Mouse (Mus musculus): ENCODE measurements around the gene Atp5g2.
"Not testable (repeated sequence)": the region's sequence is repeated elsewhere in the genome, so short reads cannot be mapped to it uniquely, and the experiment has no call there.

The Atp5g2 gene

DNA sequence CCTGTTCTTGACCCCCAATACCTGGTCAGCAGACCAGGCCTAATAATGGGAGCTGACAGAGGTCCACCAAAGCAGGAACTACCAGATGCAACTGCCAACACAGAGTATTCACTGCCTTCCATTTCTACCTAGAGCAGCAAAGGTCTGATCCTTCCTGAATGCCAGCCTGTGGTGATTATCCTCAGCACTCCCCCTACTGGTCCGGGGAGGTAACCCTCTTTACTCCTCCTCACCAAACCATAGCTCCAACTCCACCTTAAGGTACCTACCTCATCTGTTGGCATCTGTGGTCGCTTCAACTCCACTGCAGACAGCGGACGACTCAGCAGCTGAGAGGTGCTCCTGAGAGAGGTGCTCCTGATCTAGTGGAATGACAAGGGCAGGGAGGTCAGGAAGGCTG lies 6.7 kb downstream of the Atp5g2 start:
- DNase-seq (ENCODE audit: low read depth) = peak; percentile 52

DNA sequence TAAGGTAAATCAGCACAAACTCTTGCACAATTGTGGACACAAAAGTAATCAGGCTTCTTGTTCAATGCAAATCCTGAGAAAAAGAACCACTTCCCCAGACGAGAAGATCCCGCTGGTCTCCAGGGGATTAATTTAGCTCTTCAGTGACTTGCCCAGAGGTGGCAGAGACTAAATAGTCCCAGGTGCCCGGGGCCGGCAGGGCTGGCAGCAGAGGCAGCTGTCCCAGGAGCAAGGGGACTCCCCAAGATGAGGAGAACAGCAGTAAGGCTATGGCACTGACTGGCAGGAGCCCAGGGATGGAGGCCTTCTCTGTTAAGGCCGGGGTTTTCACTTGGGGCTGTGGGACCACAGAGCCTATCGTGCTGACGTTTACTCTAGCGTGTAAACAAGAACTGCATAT lies 8.3 kb downstream of the Atp5g2 start:
- no peak for DNase-seq (ENCODE audit: low read depth)

DNA sequence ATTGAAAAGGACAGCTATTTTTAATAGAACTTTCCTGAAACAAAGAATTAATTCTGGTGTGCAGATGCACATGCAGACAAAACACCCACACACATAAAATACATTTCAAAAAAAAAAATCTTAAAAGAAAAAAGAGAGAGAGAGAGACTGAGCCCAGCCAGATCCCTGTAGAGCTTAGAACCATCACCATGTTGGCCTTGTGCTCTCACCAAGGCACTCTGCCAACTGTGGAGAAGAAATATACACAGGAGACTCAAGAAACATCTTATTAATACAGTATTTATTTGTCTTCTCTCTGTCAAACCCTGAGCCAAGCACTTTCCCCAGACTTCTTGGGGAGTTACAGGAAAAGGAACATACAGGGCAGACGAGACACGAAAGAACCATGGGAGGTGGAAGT lies 9.6 kb downstream of the Atp5g2 start:
- not testable (repeated sequence) for DNase-seq (ENCODE audit: low read depth)

- DNase-seq (ENCODE audit: low read depth) = no peak
Observed at GRCm38 (mm10) chr15:102657926-102658381, 14.2 kb downstream of the Atp5g2 start.

- DNase-seq (ENCODE audit: low read depth) = no peak
Observed at GRCm38 (mm10) chr15:102656658-102657057, 15.5 kb downstream of the Atp5g2 start.

DNA sequence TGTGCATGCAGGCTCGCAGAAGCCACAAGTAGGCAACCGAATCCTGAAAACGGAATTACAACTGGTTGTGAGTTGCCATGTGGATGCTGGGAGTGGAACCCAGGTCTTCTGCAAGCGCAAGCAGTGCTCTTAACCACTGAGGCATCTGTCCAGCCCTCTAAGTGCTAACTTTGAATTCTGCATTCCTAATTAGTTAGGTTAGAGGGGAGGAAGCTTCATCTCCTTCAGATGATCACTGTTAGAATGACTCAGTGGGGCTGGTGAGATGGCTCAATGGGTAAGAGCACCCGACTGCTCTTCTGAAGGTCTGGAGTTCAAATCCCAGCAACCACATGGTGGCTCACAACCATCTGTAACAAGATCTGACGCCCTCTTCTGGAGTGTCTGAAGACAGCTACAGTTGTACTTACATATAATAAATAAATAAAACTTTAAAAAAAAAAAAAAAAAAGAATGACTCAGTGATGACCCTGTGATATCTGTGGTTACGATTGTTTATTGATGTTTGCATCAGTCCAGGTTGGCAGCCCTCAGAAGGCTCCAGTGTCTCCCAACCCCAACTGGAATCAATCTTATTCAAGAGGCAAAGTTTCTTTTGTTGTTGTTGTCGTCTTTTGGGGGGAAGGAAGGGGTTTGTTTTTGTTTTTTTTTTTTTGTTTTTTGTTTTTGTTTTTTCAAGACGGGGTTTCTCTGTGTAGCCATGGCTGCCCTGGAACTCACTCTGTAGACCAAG lies 20.1 kb downstream of the Atp5g2 start:
- DNase-seq (ENCODE audit: low read depth) = not testable (repeated sequence)

- no peak for DNase-seq (ENCODE audit: low read depth)
Observed at GRCm38 (mm10) chr15:102651107-102651506, 21.0 kb downstream of the Atp5g2 start.

DNA sequence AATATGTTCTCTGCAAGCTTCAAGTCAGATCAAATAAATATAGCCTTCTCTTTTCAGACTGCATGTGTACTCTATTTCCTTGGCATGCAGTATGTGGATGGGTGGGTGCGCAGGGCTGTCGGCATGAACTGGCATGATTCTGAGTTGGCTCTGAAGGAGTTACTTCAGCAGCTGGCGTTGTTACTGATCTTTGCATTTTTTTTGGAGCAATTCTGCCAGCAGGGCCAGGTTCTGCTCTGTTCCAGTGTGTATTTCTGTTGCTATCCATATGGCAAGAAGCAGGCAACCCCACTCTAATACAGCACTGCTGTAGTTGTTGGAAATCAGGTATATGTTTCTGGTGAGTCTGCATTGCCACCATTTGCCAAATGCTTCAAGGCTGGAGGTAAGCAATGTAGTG lies 36.3 kb downstream of the Atp5g2 start:
- DNase-seq (ENCODE audit: low read depth) = no peak

- no peak for DNase-seq (ENCODE audit: low read depth)
Observed at GRCm38 (mm10) chr15:102634684-102635083, 37.5 kb downstream of the Atp5g2 start.

GRCm38 (mm10) chr15:102625687-102626055 lies 46.5 kb downstream of the Atp5g2 start:
- DNase-seq (ENCODE audit: low read depth) = no peak

GRCm38 (mm10) chr15:102624970-102625686 lies 47.0 kb downstream of the Atp5g2 start, which contains the start of the genes Gm28047 and Atf7:
Gene Gm28047, minus strand, starts transcription at chr15:102625067.
Gene Atf7, minus strand, starts transcription at chr15:102625464.
- peak; percentile 99 for DNase-seq (ENCODE audit: low read depth)

DNA sequence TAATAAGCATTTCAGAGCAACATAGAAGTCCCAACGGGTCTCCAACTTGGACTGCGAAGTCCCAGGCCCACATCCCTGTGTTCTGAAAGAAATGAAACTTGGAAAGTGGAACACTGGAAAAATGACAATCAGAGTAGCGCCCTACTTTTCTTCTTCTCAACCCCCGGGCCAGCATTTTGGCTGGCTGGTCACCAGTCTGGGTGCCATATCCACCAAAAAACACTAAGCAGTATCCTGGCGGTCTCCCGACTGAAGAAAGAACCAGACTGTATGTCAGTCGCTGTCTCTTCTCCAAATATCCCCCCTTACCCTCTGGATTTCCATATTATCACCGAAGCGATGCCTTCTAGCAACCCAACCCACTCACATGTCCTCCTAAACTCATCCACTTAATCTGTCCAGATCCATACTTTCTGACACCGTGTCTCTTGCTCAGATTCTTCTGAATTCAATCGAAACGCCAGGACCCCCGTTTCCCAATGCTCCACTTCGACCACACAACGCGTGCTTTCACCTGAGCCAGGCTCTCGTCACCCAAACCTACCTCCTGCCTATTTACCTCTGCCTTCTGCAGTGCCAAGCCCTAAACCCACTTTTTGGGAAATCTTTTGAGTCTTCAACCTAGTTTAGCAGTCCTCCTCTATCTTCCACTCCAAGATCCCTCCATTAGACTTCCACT lies 47.7 kb downstream of the Atp5g2 start:
- no peak for DNase-seq (ENCODE audit: low read depth)

GRCm38 (mm10) chr15:102623121-102623520 lies 49.0 kb downstream of the Atp5g2 start:
- DNase-seq (ENCODE audit: low read depth) = no peak

- no peak for DNase-seq (ENCODE audit: low read depth)
Observed at GRCm38 (mm10) chr15:102622536-102622935, 49.6 kb downstream of the Atp5g2 start.

DNA sequence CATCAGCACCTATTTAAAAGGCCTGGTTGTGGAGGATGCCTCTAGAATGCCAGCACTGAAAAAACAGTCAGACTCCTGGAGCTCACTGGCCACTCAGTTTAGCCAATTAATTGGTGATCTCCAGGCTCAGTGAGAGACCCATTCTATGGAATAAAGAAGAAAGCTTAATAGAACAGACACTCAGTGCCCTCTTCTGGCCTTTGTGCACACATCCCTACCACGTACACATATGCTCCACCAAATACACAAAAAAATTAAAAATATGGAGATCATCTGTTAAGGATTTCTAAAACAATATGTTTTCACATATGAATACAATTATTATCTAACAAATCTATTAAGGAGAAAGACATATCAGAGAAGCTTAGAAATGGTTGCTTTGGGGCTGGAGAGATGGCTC lies 51.4 kb downstream of the Atp5g2 start:
- DNase-seq (ENCODE audit: low read depth) = no peak

DNA sequence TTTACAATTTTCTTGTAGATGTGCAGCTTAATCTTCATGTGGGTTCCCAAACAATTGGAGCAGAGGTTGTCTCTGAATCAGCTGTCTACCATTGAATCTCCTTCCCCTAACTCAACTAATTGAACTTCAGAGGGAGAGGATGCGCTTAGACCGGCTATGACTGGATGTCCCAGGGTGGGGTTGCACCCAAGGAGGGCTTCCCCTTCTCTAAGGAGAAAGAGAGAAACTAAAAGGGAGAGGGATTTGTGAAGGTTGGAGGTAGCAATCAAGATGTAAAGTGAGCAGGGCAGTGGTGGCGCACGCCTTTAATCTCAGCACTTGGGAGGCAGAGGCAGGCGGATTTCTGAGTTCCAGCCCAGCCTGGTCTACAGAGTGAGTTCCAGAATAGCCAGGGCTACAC lies 52.7 kb downstream of the Atp5g2 start:
- no peak for DNase-seq (ENCODE audit: low read depth)

DNA sequence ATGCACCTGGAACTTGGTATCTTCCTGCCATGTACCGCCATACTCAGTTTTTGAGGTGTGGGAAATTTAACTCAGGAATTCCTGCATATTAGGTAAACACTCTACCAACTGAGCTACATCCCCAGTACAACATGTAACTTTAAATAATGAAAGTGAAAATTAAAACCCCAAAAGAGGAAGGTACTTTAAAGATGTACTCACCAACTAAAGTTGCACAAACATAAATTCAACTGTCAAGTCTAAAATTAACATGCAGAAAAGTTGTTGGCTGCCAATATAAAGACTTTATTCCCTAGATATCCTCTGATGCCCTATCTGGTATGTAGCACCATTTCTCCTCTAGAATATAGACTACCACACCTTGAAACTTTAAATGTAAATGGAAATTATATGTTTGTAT lies 54.5 kb downstream of the Atp5g2 start:
- DNase-seq (ENCODE audit: low read depth) = no peak

DNA sequence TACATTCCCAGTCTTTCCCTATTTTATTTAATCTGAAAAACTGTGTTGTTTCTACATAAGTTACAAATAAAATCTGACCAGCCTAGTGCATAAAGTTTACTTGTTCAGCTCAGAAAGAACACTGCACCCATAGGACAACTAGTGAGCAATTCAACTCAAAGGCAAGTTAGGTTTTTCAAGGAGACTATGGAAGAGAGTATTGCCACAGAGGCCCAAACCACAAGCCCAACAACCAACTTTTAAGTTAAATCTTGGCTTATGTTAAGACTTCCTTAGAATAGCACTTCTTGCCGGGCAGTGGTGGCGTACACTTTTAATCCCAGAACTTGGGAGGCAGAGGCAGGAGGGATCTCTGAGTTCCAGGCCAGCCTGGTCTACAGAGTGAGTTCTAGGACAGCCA lies 56.0 kb downstream of the Atp5g2 start:
- no peak for DNase-seq (ENCODE audit: low read depth)

DNA sequence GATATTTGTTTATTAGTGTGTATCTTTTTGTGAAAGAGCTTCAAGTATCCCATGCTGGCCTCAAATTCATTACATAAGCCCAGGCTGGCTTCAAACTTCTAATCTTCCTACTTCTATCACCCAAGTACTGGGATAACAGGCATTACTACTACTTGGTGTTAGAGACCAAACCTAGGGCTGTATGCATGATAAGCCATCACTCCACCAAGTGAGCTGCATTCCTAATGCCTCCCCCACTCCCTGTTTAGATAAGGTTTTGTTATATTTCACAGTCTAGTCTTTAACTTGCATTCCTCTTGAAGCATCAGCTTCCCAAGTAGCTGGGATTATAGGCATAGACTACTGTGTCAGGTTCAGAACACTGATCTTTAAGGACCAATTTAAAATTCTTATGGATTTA lies 57.9 kb downstream of the Atp5g2 start:
- DNase-seq (ENCODE audit: low read depth) = no peak

GRCm38 (mm10) chr15:102612966-102613365 lies 59.2 kb downstream of the Atp5g2 start:
- no peak for DNase-seq (ENCODE audit: low read depth)
